Mouse (Mus musculus): Measurements from ENCODE around the gene Drd4. TPM values are rescaled to one million over a fixed set of nuclear protein-coding genes. Genes with fewer than 3 reads are reported as not detected.
"Not testable (repeated sequence)": the region's sequence is repeated elsewhere in the genome, so short reads cannot be mapped to it uniquely, and the experiment has no call there.

The Drd4 gene
- polyA plus RNA-seq (2016; fragmentation: Nextera tagmentation; extraction: Ambion mirVana), result 0.06 and 0.15 TPM in 2 replicates

DNA sequence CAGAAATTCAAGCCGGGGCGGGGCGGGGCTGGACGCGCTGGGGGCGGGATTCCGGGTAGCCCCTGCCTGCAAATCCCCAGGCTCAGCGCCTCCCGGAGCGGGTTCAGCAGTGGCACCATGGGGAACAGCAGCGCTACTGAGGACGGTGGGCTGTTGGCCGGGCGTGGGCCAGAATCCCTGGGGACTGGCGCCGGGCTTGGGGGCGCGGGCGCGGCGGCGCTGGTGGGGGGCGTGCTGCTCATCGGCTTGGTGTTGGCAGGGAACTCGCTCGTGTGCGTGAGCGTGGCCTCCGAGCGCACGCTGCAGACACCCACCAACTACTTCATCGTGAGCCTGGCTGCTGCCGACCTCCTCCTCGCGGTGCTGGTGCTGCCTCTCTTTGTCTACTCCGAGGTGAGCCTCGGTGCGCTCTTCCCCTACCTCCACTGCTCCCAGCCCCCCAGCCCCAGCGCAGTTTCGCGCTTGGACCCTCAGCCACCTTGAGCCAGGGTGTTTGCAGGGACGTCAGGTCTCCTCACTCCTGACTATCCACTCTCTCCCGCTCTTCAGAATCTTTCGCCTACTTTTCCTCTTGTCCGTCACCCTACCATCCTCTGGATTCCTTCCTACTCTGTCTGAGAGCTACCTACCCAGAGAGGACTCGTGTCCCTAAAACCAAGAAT, at the start of gene Drd4:
Gene Drd4 (plus strand): TSS at position 86 of the 662 bp plus-strand sequence.
- peak within 1 kb of the TSS; percentile 91 for H3K4me2 ChIP-seq
- WGBS, result 3% methylated on average over 43 of the region's 46 CpGs
- peak within 1 kb of the TSS; percentile 51 for H3K4me3 ChIP-seq
- H3K9me3 ChIP-seq (replicated peaks), result no peaks in the 10 kb centered on the region
- H3K27ac ChIP-seq (ENCODE audit: poor library complexity, severe bottlenecking), result no peak within 1 kb of the TSS
- no peak for ATAC-seq (ENCODE audit: insufficient number of reproducible peaks, low FRiP score)
- peaks cover 4% of the 10 kb centered on the region; the same call in 1 of the 2 replicates for H3K36me3 ChIP-seq
- H3K9ac ChIP-seq, result peak within 1 kb of the TSS; percentile 45; the same call in 1 of the 2 replicates
- peaks cover 29% of the 10 kb centered on the region for H3K4me1 ChIP-seq (replicated peaks)
- H3K27me3 ChIP-seq (replicated peaks), result peaks cover 62% of the 10 kb centered on the region

DNA sequence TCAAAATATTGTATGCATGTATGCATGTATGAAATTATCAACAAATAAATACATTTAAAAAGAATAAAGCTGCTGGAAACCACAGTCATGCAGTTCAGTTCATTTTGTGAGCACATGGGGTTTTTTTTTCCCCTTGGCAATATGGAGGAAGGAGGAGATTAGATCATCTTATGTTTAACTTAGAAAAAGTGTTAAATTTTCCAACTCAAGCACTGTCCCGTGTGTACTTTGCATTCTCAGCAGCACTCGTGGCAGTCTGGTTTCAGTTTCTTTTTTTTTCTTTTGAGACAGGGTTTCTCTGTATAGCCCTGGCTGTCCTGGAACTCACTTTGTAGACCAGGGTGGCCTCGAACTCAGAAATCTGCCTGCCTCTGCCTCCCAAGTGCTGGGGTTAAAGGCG, 41.3 kb upstream of the Drd4 start:
- not testable (repeated sequence) for H3K4me1 ChIP-seq (replicated peaks); H3K27me3 ChIP-seq (replicated peaks); H3K4me3 ChIP-seq; H3K27ac ChIP-seq (ENCODE audit: poor library complexity, severe bottlenecking); H3K4me2 ChIP-seq; H3K9ac ChIP-seq; H3K9me3 ChIP-seq (replicated peaks); ATAC-seq (ENCODE audit: insufficient number of reproducible peaks, low FRiP score)
- WGBS, result 86% methylated on average over 4 of the region's 4 CpGs
- H3K36me3 ChIP-seq, result peaks cover 95% of the 10 kb centered on the region

DNA sequence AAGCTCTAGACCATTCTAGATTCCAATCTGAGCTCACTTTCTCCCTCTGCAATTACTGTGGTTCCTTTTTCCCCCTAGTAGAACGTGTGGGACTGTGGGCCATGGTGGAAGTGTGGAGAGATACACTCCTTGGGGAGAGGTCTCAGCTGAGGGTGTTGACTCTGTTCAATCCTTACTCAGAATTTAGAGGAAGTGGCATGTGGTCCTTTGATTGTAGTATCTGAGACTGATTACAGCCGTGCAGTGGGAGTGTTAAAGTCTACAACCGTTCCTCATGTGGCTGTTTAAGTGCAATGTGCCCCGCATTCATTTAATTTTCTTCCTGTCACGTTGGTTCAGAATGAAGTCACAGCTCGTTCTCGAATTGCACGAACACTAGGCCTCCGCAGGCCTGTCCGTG, 35.6 kb upstream of the Drd4 start:
- Histone ChIP-seq H3K9ac (no peak overlapping the region), H3K27ac (ENCODE audit: poor library complexity, severe bottlenecking) (no peak overlapping the region), H3K9me3 (replicated peaks) (no peaks in the 10 kb centered on the region), H3K4me1 (replicated peaks) (no peaks in the 10 kb centered on the region), H3K27me3 (replicated peaks) (no peaks in the 10 kb centered on the region), H3K4me2 (no peak overlapping the region), H3K4me3 (no peak overlapping the region), H3K36me3 (peaks cover 93% of the 10 kb centered on the region)
- no peak for ATAC-seq (ENCODE audit: insufficient number of reproducible peaks, low FRiP score)
- WGBS, result 82% methylated on average over 10 of the region's 10 CpGs

DNA sequence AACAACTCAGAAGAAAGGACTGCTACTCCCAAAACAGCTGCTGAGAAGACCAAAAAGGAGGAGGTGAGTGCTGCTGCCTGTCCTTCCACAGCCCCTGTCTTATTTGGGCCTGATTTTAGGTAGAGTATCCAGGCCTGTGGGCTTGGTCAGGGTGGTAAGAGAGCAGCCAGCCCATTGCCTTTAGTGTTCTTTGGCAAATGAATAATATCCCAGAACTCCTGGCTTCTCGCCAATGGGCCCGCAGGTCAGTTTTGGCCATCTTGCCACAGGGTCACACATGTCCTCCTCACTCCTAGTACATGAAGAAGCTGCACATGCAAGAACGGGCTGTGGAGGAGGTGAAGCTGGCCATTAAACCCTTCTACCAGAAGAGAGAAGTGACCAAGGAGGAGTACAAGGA, 30.3 kb upstream of the Drd4 start:
- Histone ChIP-seq H3K4me1 (replicated peaks) (peaks cover 8% of the 10 kb centered on the region), H3K27ac (ENCODE audit: poor library complexity, severe bottlenecking) (no peak overlapping the region)

DNA sequence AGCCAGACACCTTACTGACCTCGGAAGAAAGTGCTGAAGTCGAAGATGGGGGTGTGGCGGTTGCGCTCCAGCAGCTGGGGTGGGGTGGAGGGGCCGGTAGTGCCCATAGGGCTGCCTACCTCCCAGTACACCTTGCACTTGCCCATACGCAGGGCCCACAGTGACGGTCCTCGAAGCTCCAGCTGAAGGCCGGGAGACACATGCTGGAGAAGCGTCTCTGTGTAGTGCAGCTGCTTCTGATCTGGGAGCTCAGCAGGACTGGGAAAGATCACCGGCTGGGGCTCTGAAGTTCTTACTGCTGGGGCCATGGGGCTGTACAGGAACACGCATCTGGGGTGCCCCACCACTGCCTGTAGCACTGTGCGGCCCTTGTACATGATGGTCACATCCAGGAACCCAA, 28.2 kb upstream of the Drd4 start:
- Histone ChIP-seq H3K9me3 (replicated peaks) (no peaks in the 10 kb centered on the region), H3K27ac (ENCODE audit: poor library complexity, severe bottlenecking) (no peak overlapping the region)

More for the DNA sequence above, 30.3 kb upstream of the Drd4 start:
- 92% methylated on average over 3 of the region's 3 CpGs for WGBS
- Histone ChIP-seq H3K36me3 (peaks cover 80% of the 10 kb centered on the region), H3K9me3 (replicated peaks) (no peaks in the 10 kb centered on the region), H3K4me2 (no peak overlapping the region), H3K9ac (no peak overlapping the region), H3K27me3 (replicated peaks) (no peaks in the 10 kb centered on the region), H3K4me3 (no peak overlapping the region)
- ATAC-seq (ENCODE audit: insufficient number of reproducible peaks, low FRiP score), result no peak

DNA sequence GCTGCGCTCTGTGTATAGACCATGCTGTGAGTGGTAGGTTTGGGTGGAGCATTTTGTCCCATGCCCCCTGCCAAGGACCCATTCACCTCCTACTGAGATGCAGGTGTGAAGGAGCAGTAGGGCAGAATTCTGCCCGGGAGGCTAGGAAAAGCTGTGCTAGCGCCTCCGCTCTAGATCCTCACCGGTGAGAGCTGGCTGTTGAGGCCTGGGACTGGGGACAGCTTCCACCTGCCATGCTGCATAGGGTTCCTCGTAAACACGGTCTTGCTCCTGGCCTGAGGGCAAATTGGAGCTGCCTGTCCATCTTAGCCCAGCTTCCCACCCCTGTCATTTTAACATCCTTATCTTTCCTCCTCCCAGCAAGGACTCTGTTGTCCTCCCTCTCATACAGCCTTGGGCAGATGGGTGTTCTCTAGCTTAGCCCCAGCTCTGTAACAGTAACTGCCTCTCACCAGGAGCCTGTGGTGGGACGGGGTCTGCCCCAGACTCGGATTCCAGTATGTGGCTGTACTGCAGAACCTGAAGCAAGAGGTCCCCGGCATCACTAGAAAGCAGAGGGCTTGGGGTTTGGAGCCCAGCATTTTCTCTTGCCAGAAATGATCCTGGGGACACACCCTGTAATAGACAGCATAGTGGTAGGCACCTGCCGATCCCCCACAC, 27.6 kb upstream of the Drd4 start:
- Histone ChIP-seq H3K4me3 (no peak overlapping the region), H3K9me3 (replicated peaks) (no peaks in the 10 kb centered on the region), H3K27ac (ENCODE audit: poor library complexity, severe bottlenecking) (no peak overlapping the region), H3K36me3 (peaks cover 53% of the 10 kb centered on the region), H3K27me3 (replicated peaks) (0 out of 2 replicates have a peak, but pooled peaks cover 4% of the 10 kb centered on the region), H3K4me1 (replicated peaks) (peaks cover 8% of the 10 kb centered on the region), H3K4me2 (no peak overlapping the region), H3K9ac (no peak overlapping the region)
- 78% methylated on average over 11 of the region's 11 CpGs for WGBS
- ATAC-seq (ENCODE audit: insufficient number of reproducible peaks, low FRiP score), result no peak

More for the DNA sequence above, 28.2 kb upstream of the Drd4 start:
- peaks cover 8% of the 10 kb centered on the region for H3K4me1 ChIP-seq (replicated peaks)
- H3K9ac ChIP-seq, result no peak overlapping the region
- 86% methylated on average over 13 of the region's 13 CpGs for WGBS
- no peak for ATAC-seq (ENCODE audit: insufficient number of reproducible peaks, low FRiP score)
- H3K27me3 ChIP-seq (replicated peaks), result 0 out of 2 replicates have a peak, but pooled peaks cover 2% of the 10 kb centered on the region
- no peak overlapping the region for H3K4me2 ChIP-seq
- peaks cover 58% of the 10 kb centered on the region for H3K36me3 ChIP-seq
- H3K4me3 ChIP-seq, result no peak overlapping the region

DNA sequence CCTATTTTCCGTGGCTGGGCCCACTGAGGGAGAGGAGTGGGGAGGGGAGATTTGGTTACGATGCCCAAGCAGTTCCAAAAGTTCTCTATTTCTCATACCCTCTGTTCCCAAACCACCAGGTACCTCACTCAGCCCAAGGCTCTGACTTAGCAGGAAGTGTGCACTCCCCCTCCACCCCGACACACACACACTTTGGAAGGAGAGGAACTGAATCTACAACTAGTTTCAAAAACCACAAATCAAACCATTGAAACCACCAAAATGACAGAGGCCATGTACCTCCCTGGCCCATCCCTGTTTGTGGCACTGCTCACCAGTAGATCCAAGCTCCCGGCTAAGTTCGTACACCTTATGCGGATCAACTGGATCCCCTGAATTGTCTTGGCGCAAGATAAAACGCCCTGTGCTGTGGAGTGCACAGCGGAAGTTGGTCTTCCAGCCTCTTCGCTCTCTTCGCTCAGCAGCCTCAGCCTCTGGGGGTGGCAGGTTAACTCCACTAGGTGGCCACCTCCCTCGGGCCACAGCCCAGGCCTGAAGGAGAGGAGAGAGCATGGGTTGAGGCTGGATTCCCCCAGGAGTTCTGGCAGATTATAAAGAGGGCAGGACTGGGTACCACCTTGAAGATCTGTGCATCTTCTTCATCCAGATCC, 26.9 kb upstream of the Drd4 start:
- WGBS, result 27% methylated on average over 12 of the region's 12 CpGs
- Histone ChIP-seq H3K9me3 (replicated peaks) (no peaks in the 10 kb centered on the region), H3K36me3 (peaks cover 46% of the 10 kb centered on the region), H3K27ac (ENCODE audit: poor library complexity, severe bottlenecking) (no peak overlapping the region), H3K4me1 (replicated peaks) (peaks cover 8% of the 10 kb centered on the region), H3K4me2 (peak overlapping the region; percentile 96), H3K4me3 (no peak overlapping the region), H3K27me3 (replicated peaks) (0 out of 2 replicates have a peak, but pooled peaks cover 4% of the 10 kb centered on the region), H3K9ac (no peak overlapping the region)
- peak; percentile 26; the same call in 1 of the 2 replicates for ATAC-seq (ENCODE audit: insufficient number of reproducible peaks, low FRiP score)

DNA sequence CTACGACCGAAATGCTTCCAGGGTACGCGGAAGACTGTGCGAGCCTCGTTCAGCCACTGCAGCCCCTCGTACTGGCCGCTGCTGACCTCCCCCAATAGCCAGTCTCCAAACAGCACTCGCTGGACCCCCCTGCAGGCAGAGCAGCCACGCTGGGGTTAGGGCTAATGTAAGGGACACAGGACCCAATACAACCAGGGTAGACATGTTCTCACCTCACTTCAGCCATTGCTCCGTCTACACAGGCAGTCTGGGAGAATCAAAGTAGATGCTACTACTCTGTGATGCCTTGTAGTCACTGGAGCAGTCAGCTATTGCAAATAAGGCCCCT, 26.4 kb upstream of the Drd4 start:
- peaks cover 41% of the 10 kb centered on the region for H3K36me3 ChIP-seq
- H3K27me3 ChIP-seq (replicated peaks), result 0 out of 2 replicates have a peak, but pooled peaks cover 4% of the 10 kb centered on the region
- no peaks in the 10 kb centered on the region for H3K9me3 ChIP-seq (replicated peaks)
- WGBS, result 49% methylated on average over 11 of the region's 11 CpGs
- no peak for ATAC-seq (ENCODE audit: insufficient number of reproducible peaks, low FRiP score)
- H3K4me3 ChIP-seq, result peak overlapping the region; percentile 62; the same call in 1 of the 2 replicates
- peak overlapping the region; percentile 75; the same call in 1 of the 2 replicates for H3K9ac ChIP-seq
- H3K27ac ChIP-seq (ENCODE audit: poor library complexity, severe bottlenecking), result no peak overlapping the region
- peak overlapping the region; percentile 96 for H3K4me2 ChIP-seq
- H3K4me1 ChIP-seq (replicated peaks), result peaks cover 8% of the 10 kb centered on the region

DNA sequence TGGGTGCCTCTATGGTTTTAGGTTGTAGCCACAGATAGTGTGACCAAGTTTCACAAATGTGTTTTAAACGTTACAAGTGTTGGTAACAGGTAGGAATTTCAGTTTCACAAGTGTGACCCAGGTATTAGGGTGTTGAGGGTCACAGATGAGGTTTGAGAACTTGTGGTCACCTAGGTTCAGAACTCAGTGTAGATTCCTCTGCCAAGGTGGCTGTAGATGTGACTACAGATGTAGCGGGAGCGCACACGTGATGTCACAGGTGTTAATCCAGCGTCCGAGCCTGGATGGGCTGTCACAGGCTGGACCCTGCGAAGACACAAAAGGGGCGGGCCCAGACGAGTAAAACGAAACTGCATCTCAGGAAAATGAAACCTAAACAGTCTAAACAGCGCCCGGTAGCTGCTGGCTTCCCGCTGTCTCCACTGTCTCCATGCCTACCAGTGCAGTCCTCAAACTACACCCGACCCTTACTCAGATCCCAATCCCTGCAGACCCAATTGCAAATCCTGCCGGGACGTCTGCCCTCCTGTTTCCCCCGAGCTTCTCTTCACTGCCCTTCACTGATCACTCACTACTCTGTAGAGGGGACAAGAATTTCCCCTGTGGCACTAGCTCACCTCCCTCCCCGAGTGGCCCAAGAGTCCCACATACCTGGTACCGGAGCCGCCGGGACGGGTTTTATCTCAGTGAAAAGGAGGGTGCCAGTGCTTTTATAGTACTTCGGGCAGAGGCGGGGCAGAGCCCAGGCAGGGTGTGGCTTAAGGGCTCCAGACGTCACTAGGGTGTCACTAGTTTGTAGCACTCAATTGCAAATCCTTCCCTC, 25.9 kb upstream of the Drd4 start, which contains the start of gene Irf7:
Gene Irf7 (minus strand): TSS at position 743 of the 823 bp plus-strand sequence.
- Histone ChIP-seq H3K36me3 (peaks cover 35% of the 10 kb centered on the region), H3K4me3 (peak within 1 kb of the TSS; percentile 62), H3K4me1 (replicated peaks) (peaks cover 8% of the 10 kb centered on the region), H3K27ac (ENCODE audit: poor library complexity, severe bottlenecking) (no peak within 1 kb of the TSS), H3K9ac (peak within 1 kb of the TSS; percentile 75), H3K9me3 (replicated peaks) (no peaks in the 10 kb centered on the region), H3K27me3 (replicated peaks) (0 out of 2 replicates have a peak, but pooled peaks cover 4% of the 10 kb centered on the region), H3K4me2 (peak within 1 kb of the TSS; percentile 96)
- 6% methylated on average over 25 of the region's 25 CpGs for WGBS
- peak; percentile 77 for ATAC-seq (ENCODE audit: insufficient number of reproducible peaks, low FRiP score)

DNA sequence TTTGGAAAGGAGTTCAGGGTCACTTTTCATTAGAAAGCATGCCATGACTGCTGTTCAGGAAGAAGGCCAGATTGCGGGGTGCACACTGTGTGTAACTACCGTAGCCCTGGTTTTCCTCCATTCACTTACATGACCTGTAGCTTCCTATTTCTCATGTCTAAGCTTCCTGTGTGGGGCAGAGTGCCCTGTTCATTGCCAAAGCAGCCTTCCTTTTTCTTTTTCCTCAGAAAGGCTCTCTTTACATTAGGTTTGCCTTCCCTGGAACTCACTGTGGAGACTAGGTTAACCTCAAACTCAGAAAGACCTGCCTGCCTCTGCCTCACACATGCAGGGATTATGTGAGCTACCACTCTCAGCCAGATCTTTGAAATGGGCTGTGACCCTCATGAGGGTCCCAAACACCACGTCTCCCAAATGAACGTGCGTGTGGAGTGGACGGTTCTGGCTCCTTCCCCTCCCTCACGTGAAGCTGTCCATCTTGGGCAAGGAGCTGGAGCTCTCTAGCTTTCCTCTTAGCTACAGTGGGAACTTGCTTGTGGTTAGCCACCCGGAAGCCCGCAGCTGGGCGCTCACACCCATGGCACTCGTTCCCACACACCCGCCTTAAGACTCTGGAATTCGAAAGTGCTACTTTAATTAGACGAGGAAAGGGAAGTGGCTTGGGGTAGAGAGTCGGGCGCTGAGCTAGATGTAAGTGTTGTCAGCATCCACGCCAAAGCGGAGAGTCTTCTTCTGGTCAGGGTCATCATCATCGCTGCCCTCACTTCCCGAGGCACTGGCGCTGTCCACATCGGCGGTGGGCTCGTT, 23.1 kb upstream of the Drd4 start:
- Histone ChIP-seq H3K27me3 (replicated peaks) (peaks cover 9% of the 10 kb centered on the region; the same call in 1 of the 2 replicates), H3K36me3 (peaks cover 8% of the 10 kb centered on the region), H3K4me2 (peak overlapping the region; percentile 38), H3K9ac (no peak overlapping the region), H3K9me3 (replicated peaks) (no peaks in the 10 kb centered on the region), H3K27ac (ENCODE audit: poor library complexity, severe bottlenecking) (no peak overlapping the region), H3K4me1 (replicated peaks) (peaks cover 8% of the 10 kb centered on the region), H3K4me3 (no peak overlapping the region)
- ATAC-seq (ENCODE audit: insufficient number of reproducible peaks, low FRiP score), result no peak
- WGBS, result 66% methylated on average over 24 of the region's 24 CpGs
